Mouse (Mus musculus): ENCODE data around the gene Ttc8. TPM values are rescaled to one million over a fixed set of nuclear protein-coding genes. Genes with fewer than 3 reads are reported as not detected.

Gene Ttc8
- polyA plus RNA-seq, 1 experiment from 2014 or later, result 35.7 TPM

DNA sequence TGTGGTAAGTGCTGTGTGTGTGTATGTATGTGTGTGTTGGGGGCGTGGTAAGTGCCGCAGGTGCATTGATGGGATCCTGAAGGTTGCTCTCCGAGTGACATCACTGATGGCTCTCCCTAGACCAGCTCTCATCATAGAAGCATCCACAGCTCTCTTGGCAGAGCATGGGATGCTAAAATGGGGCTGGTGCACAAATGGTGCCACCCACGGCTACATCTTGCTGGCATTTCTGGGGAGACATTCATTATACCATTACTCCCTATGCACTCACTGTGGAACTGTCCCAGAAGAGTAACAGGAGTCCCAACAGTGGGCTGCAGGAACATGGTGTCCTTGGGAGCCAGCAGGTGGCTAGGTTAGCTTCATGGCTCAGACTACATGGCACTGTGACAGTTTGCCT lies 95.5 kb downstream of the Ttc8 start:
- DNase-seq (ENCODE audit: low spot score), result no peak
- H3K4me1 ChIP-seq (ENCODE audit: control insufficient read depth, insufficient read depth, low read length), result no peaks in the 10 kb centered on the region
- no peak overlapping the region for H3K27ac ChIP-seq (replicated peaks; ENCODE audit: low read depth, low read length)

DNA sequence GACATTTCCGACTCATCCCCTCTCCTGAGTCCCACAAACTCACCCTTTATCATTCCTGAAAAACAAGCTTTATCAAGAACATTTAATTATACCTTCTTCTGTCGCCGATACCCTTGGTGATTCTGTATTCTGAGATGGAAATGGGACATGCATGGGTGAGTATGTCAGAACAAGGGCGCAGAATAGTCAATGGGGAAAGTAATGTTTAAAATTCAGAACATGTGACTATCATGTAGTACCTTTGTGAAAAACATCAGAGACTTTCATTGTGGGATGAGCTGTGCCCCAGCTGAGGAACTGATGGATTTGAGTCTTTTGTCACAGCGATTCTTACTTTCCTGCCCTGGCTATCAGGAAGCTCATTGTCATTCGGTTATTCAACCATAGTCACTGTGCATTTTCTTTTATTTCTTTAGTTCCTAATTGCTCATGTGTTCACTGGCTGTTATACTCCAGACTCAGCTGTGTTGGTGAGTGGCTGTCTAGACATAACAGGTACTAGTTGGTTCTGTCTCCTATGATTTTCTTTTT lies 104.1 kb downstream of the Ttc8 start:
- no peak overlapping the region for H3K27ac ChIP-seq (replicated peaks; ENCODE audit: low read depth, low read length)
- ATAC-seq (ENCODE audit: insufficient number of reproducible peaks, low FRiP score, low TSS enrichment, low read depth), result no peak
- H3K27me3 ChIP-seq (ENCODE audit: control insufficient read depth, insufficient read depth, low read length), result no peaks in the 10 kb centered on the region
- no peak overlapping the region for H3K4me2 ChIP-seq (ENCODE audit: low read depth, severe bottlenecking)
- DNase-seq (ENCODE audit: low spot score), result no peak
- H3K9me3 ChIP-seq (ENCODE audit: control insufficient read depth, low read length), result no peaks in the 10 kb centered on the region
- H3K36me3 ChIP-seq (ENCODE audit: control insufficient read depth, insufficient read depth, low read length), result no peaks in the 10 kb centered on the region
- H3K9ac ChIP-seq (ENCODE audit: low read length), result no peak overlapping the region
- H3K4me1 ChIP-seq (ENCODE audit: control insufficient read depth, insufficient read depth, low read length), result no peaks in the 10 kb centered on the region
- 92% methylated on average over 6 of the region's 6 CpGs for WGBS
- no peak overlapping the region for H3K4me3 ChIP-seq (ENCODE audit: low read depth, low read length)

More for the DNA sequence above, 95.5 kb downstream of the Ttc8 start:
- Histone ChIP-seq H3K4me3 (ENCODE audit: low read depth, low read length) (no peak overlapping the region), H3K36me3 (ENCODE audit: control insufficient read depth, insufficient read depth, low read length) (no peaks in the 10 kb centered on the region), H3K27me3 (ENCODE audit: control insufficient read depth, insufficient read depth, low read length) (no peaks in the 10 kb centered on the region), H3K9me3 (ENCODE audit: control insufficient read depth, low read length) (no peaks in the 10 kb centered on the region), H3K4me2 (ENCODE audit: low read depth, severe bottlenecking) (no peak overlapping the region), H3K9ac (ENCODE audit: low read length) (no peak overlapping the region)
- 90% methylated on average over 4 of the region's 4 CpGs for WGBS
- no peak for ATAC-seq (ENCODE audit: insufficient number of reproducible peaks, low FRiP score, low TSS enrichment, low read depth)

DNA sequence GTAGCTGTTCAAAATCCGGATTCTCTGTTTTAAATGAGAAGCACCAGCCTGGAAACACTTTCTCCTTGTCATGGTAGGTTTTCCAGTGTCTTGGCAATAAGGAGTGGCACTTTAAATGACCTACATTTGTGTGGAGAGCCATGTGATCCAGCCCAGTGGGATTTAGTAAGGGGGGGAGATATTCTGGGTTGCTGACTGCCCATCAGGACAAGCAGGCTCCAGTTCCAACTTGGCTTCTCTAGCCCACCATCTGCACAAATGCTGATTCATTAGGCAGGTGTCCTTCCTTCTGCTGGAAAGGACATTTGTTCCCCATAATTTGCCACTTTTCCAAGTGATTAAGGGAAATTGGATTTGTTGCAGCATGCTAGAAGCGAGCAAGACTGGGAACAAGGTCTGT lies 105.9 kb downstream of the Ttc8 start:
- Histone ChIP-seq H3K27me3 (ENCODE audit: control insufficient read depth, insufficient read depth, low read length) (no peaks in the 10 kb centered on the region), H3K9ac (ENCODE audit: low read length) (no peak overlapping the region), H3K9me3 (ENCODE audit: control insufficient read depth, low read length) (no peaks in the 10 kb centered on the region), H3K4me1 (ENCODE audit: control insufficient read depth, insufficient read depth, low read length) (no peaks in the 10 kb centered on the region), H3K4me3 (ENCODE audit: low read depth, low read length) (no peak overlapping the region), H3K4me2 (ENCODE audit: low read depth, severe bottlenecking) (no peak overlapping the region), H3K36me3 (ENCODE audit: control insufficient read depth, insufficient read depth, low read length) (no peaks in the 10 kb centered on the region), H3K27ac (replicated peaks; ENCODE audit: low read depth, low read length) (no peak overlapping the region)
- 74% methylated on average over 2 of the region's 2 CpGs for WGBS
- ATAC-seq (ENCODE audit: insufficient number of reproducible peaks, low FRiP score, low TSS enrichment, low read depth), result no peak
- no peak for DNase-seq (ENCODE audit: low spot score)

DNA sequence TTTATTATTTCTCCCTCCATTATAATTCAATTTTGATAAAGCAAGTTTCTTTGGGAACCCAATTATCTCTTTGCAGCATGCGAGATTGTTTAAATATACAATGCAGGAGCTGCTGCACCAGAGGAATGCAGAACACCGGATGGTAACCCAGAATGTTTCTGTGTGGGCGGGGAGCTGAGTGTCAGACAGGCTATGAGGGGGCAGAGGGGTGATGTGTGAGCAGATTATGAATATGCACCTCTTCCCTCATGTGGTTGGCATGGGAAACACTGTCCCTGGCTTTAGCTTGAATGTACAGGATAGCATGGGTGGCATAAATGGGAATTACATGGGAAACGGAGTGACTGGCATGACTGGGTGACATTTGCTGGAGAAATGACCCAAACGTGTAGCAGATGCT lies 108.3 kb downstream of the Ttc8 start:
- Histone ChIP-seq H3K27me3 (ENCODE audit: control insufficient read depth, insufficient read depth, low read length) (no peaks in the 10 kb centered on the region), H3K4me2 (ENCODE audit: low read depth, severe bottlenecking) (no peak overlapping the region), H3K4me1 (ENCODE audit: control insufficient read depth, insufficient read depth, low read length) (no peaks in the 10 kb centered on the region), H3K9ac (ENCODE audit: low read length) (no peak overlapping the region), H3K9me3 (ENCODE audit: control insufficient read depth, low read length) (no peaks in the 10 kb centered on the region), H3K27ac (replicated peaks; ENCODE audit: low read depth, low read length) (no peak overlapping the region), H3K4me3 (ENCODE audit: low read depth, low read length) (no peak overlapping the region), H3K36me3 (ENCODE audit: control insufficient read depth, insufficient read depth, low read length) (no peaks in the 10 kb centered on the region)
- WGBS, result 77% methylated on average over 5 of the region's 5 CpGs
- DNase-seq (ENCODE audit: low spot score), result no peak
- ATAC-seq (ENCODE audit: insufficient number of reproducible peaks, low FRiP score, low TSS enrichment, low read depth), result no peak

DNA sequence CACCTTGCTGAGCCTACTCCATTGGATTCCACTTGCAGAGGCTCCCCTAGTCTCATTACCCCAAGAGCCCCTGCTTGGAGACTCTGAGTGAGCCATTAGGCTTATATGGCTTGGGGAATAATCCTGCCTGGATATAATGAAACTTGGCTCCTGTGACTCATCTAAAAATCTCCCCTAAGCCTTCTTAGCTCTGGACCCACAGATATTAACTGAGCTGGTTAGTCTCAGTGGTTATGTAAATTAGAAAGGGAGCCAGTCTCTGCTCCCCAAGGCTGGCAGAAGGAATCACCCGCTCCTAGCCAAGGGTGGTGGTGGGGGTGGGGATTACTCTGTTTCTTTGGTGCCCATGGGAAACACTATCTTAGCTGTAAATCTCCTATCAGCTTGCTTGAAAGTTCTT lies 109.6 kb downstream of the Ttc8 start:
- DNase-seq (ENCODE audit: low spot score) (no peak), ATAC-seq (ENCODE audit: insufficient number of reproducible peaks, low FRiP score, low TSS enrichment, low read depth) (no peak)
- H3K4me3 ChIP-seq (ENCODE audit: low read depth, low read length), result no peak overlapping the region
- H3K4me1 ChIP-seq (ENCODE audit: control insufficient read depth, insufficient read depth, low read length), result no peaks in the 10 kb centered on the region
- WGBS, result 54% methylated on average over 1 of the region's 1 CpGs
- H3K27me3 ChIP-seq (ENCODE audit: control insufficient read depth, insufficient read depth, low read length), result no peaks in the 10 kb centered on the region
- H3K9ac ChIP-seq (ENCODE audit: low read length), result no peak overlapping the region
- no peaks in the 10 kb centered on the region for H3K36me3 ChIP-seq (ENCODE audit: control insufficient read depth, insufficient read depth, low read length)
- H3K27ac ChIP-seq (replicated peaks; ENCODE audit: low read depth, low read length), result no peak overlapping the region
- H3K9me3 ChIP-seq (ENCODE audit: control insufficient read depth, low read length), result no peaks in the 10 kb centered on the region
- H3K4me2 ChIP-seq (ENCODE audit: low read depth, severe bottlenecking), result no peak overlapping the region

Other genes with a start within 250 kb of the Ttc8 start
- 6.2 and 6.5 TPM in 2 replicates for gene Ptpn21, start 183.2 kb upstream of the Ttc8 start, polyA plus RNA-seq (2014; fragmentation: Nextera tagmentation; extraction: Ambion mirVana)
- gene Zc3h14, start 173.6 kb upstream of the Ttc8 start, polyA plus RNA-seq (2014; fragmentation: Nextera tagmentation; extraction: Ambion mirVana), result 158 and 170 TPM in 2 replicates
- gene Eml5, start 19.1 kb upstream of the Ttc8 start, polyA plus RNA-seq (2014; fragmentation: Nextera tagmentation; extraction: Ambion mirVana), result 1.9 and 2.2 TPM in 2 replicates